Mouse (Mus musculus) kidney, adult 2 months (tissue): Measurements from ENCODE around the gene Gtf2i. TPM values are rescaled to one million over a fixed set of nuclear protein-coding genes. Genes with fewer than 3 reads are reported as not detected.

Source experiments
- DNase-seq: peaks from one replicate; pipeline ENCODE4 v3.0.0; 2021
- H3K27ac ChIP-seq: fragments of 200-500 bp; 2 replicates; pipeline ENCODE4 v1.5.1; 2012; ENCODE audit warnings: low read depth, low read length, control low read depth, inconsistent platforms; ENCODE audit not compliant: insufficient read depth
- H3K27me3 ChIP-seq: fragments of 200-500 bp; replicated peaks from 2 replicates; pipeline ENCODE4 v1.6.1; 2012; ENCODE audit warnings: mild to moderate bottlenecking, moderate library complexity, low read length, inconsistent platforms; ENCODE audit not compliant: control insufficient read depth, insufficient read depth
- H3K36me3 ChIP-seq: fragments of 200-500 bp; 2 replicates; pipeline ENCODE4 v1.6.1; 2012; ENCODE audit warnings: mild to moderate bottlenecking, moderate library complexity, low read length, inconsistent platforms; ENCODE audit not compliant: control insufficient read depth, insufficient read depth
- H3K4me1 ChIP-seq: fragments of 200-500 bp; 2 replicates; pipeline ENCODE4 v1.6.1; 2011; ENCODE audit warnings: low read length; ENCODE audit not compliant: control insufficient read depth, insufficient read depth
- H3K4me3 ChIP-seq: fragments of 200-500 bp; 2 replicates; pipeline ENCODE4 v1.5.1; 2011; ENCODE audit warnings: mild to moderate bottlenecking, low read depth, low read length, control low read depth; ENCODE audit not compliant: insufficient read depth
- CTCF ChIP-seq: fragments of 200-500 bp; conservative IDR thresholded peaks from 2 replicates; pipeline ENCODE4 v1.5.1; 2011; ENCODE audit warnings: low read depth, mild to moderate bottlenecking, control low read depth, low read length, moderate library complexity, mixed read lengths; ENCODE audit not compliant: insufficient read depth, insufficient read length
- POLR2A ChIP-seq: fragments of 200-500 bp; IDR thresholded peaks from one replicate; pipeline ENCODE4 v1.6.1; 2011; ENCODE audit warnings: low read depth, low read length, control low read depth
- WGBS: fragments of 180-500 bp; shearing (Covaris S2); methylation state at CpG from one replicate; pipeline ENCODE4 v1.1.7; 2018; 5-methylcytosine and 5-hydroxymethylcytosine counted together
- polyA plus RNA-seq: library from polyadenylated mRNA; depleted of rRNA; stranded (reverse); fragments of >200 nt; gene quantifications from 2 replicates; pipeline ENCODE4 v1.2.3, GENCODE M21; 2012

Gene Gtf2i
- polyA plus RNA-seq, 1 experiment = 103 TPM

- Histone ChIP-seq H3K36me3 (no peaks in the 10 kb centered on the region), H3K27me3 (no peaks in the 10 kb centered on the region), H3K4me1 (no peaks in the 10 kb centered on the region; the same call in 1 of the 2 replicates), H3K4me3 (no peak overlapping the region), H3K27ac (no peak overlapping the region)
- peak; percentile 49 for DNase-seq
- TF ChIP-seq CTCF = no peak
- WGBS = 70% methylated on average over 8 of the region's 8 CpGs
Measured at GRCm38 (mm10) chr5:134332743-134333142, 18.2 kb upstream of the Gtf2i start.

GRCm38 (mm10) chr5:134330082-134330481 lies 15.5 kb upstream of the Gtf2i start:
- TF ChIP-seq CTCF (no peak), POLR2A (no peak)
- no peak overlapping the region for H3K4me3 ChIP-seq
- H3K4me1 ChIP-seq = no peaks in the 10 kb centered on the region; the same call in 1 of the 2 replicates
- DNase-seq = no peak
- H3K27me3 ChIP-seq = no peaks in the 10 kb centered on the region
- H3K27ac ChIP-seq = no peak overlapping the region
- no peaks in the 10 kb centered on the region for H3K36me3 ChIP-seq
- 71% methylated on average over 2 of the region's 2 CpGs for WGBS

GRCm38 (mm10) chr5:134329311-134329710 lies 14.8 kb upstream of the Gtf2i start:
- no peaks in the 10 kb centered on the region for H3K36me3 ChIP-seq
- no peak for TF ChIP-seq POLR2A
- H3K4me3 ChIP-seq = no peak overlapping the region
- no peaks in the 10 kb centered on the region; the same call in 1 of the 2 replicates for H3K4me1 ChIP-seq
- no peaks in the 10 kb centered on the region for H3K27me3 ChIP-seq
- no peak overlapping the region for H3K27ac ChIP-seq
- no peak for DNase-seq
- 54% methylated on average over 4 of the region's 4 CpGs for WGBS

GRCm38 (mm10) chr5:134328482-134329001 lies 14.0 kb upstream of the Gtf2i start:
- WGBS = 83% methylated on average over 6 of the region's 6 CpGs
- H3K4me3 ChIP-seq = no peak overlapping the region
- H3K4me1 ChIP-seq = no peaks in the 10 kb centered on the region; the same call in 1 of the 2 replicates
- H3K27ac ChIP-seq = no peak overlapping the region
- no peak for DNase-seq
- H3K27me3 ChIP-seq = no peaks in the 10 kb centered on the region
- H3K36me3 ChIP-seq = no peaks in the 10 kb centered on the region
- no peak for TF ChIP-seq POLR2A
- TF ChIP-seq CTCF = no peak

- DNase-seq = no peak
Measured at GRCm38 (mm10) chr5:134325856-134326566, 11.5 kb upstream of the Gtf2i start.

GRCm38 (mm10) chr5:134323869-134324268 lies 9.3 kb upstream of the Gtf2i start:
- Histone ChIP-seq H3K4me3 (no peak overlapping the region), H3K27ac (no peak overlapping the region), H3K4me1 (no peaks in the 10 kb centered on the region), H3K36me3 (no peaks in the 10 kb centered on the region), H3K27me3 (no peaks in the 10 kb centered on the region)
- 78% methylated on average over 2 of the region's 2 CpGs for WGBS
- no peak for TF ChIP-seq CTCF
- no peak for DNase-seq

More at GRCm38 (mm10) chr5:134325856-134326566, 11.5 kb upstream of the Gtf2i start:
- WGBS = 65% methylated on average over 13 of the region's 13 CpGs
- Histone ChIP-seq H3K4me1 (no peaks in the 10 kb centered on the region; the same call in 1 of the 2 replicates), H3K4me3 (no peak overlapping the region), H3K27ac (no peak overlapping the region), H3K36me3 (no peaks in the 10 kb centered on the region), H3K27me3 (no peaks in the 10 kb centered on the region)
- no peak for TF ChIP-seq CTCF
- no peak for TF ChIP-seq POLR2A

GRCm38 (mm10) chr5:134323311-134323710 lies 8.8 kb upstream of the Gtf2i start:
- 81% methylated on average over 13 of the region's 13 CpGs for WGBS
- H3K4me3 ChIP-seq = no peak overlapping the region
- no peak for TF ChIP-seq POLR2A
- TF ChIP-seq CTCF = no peak
- no peaks in the 10 kb centered on the region for H3K4me1 ChIP-seq
- H3K27me3 ChIP-seq = no peaks in the 10 kb centered on the region
- no peak overlapping the region for H3K27ac ChIP-seq
- H3K36me3 ChIP-seq = no peaks in the 10 kb centered on the region
- no peak for DNase-seq
